Mouse (Mus musculus) granulocyte monocyte progenitor cell, adult 5-6 weeks (primary cell): ENCODE measurements around the gene M1ap. TPM values are rescaled to one million over a fixed set of nuclear protein-coding genes. Genes with fewer than 3 reads are reported as not detected.

Source experiments
- ATAC-seq: replicated peaks from 2 replicates; pipeline ENCODE4 v1.8.0; 2016; ENCODE audit warnings: mild to moderate bottlenecking, moderate TSS enrichment, inconsistent platforms; ENCODE audit not compliant: poor library complexity, severe bottlenecking
- total RNA-seq, 2 experiments: library from RNA; stranded (forward) in 1 of 2; stranded (reverse) in 1 of 2; fragments of 200-712, 200-1000 nt in 1 of 2; fragments of >200 nt in 1 of 2; fragmentation: Nextera tagmentation in 1 of 2; gene quantifications; 2 replicates each; pipeline ENCODE4 v1.2.3; 2014 to 2017

The M1ap gene
- total RNA-seq (2014; fragmentation: Nextera tagmentation) (2.2 TPM in 1 of 2 replicates, not detected in the other), total RNA-seq (2017) (2.7 and 6.3 TPM in 2 replicates)

DNA sequence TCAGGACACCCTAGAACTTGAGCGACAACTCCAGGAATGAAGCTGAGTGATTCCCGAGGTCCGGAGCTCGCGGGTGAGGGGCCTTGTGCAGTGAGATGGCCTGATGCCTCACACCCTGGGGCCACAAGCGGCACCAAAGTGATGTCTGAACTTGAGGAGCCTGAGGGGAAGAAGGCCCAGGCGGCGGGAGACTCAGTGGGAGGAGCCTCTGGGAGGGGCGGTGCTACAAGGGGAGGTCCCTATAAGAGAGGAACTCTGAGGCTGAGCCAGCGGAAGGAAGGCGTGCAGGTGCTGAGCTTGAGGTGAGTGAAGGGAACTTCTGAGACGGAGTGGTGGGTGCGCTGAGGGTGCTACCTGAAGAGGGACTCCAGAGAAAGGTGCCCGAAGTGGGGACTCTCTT lies at the start of gene M1ap:
Gene M1ap, plus strand, starts transcription at position 252 of the 400 bp plus-strand sequence.
- ATAC-seq, result no peak

- ATAC-seq, result 0 out of 2 replicates have a peak, but pooled peaks have one; percentile 21
Measured at GRCm38 (mm10) chr6:82897311-82897710, 49.4 kb upstream of the M1ap start.

DNA sequence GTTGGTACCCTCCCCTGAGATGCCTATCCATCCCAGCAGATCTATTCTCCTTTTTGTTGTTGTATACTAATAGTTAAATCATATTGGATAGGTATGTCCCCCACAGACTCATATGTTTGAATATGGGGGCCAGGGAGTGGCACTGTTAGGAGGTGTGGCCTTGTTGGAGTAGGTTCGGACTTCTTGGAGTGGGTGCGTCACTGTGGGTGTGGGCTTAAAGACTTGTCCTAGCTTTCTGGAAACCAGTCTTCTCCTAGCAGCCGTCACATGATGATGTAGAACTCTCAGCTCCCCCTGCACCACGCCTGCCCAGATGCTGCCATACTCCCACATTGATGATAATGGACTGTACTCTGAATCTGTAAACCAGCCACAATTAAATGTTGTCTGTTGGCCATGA lies 48.5 kb upstream of the M1ap start:
- ATAC-seq, result no peak

GRCm38 (mm10) chr6:82898745-82899144 lies 48.0 kb upstream of the M1ap start:
- no peak for ATAC-seq

DNA sequence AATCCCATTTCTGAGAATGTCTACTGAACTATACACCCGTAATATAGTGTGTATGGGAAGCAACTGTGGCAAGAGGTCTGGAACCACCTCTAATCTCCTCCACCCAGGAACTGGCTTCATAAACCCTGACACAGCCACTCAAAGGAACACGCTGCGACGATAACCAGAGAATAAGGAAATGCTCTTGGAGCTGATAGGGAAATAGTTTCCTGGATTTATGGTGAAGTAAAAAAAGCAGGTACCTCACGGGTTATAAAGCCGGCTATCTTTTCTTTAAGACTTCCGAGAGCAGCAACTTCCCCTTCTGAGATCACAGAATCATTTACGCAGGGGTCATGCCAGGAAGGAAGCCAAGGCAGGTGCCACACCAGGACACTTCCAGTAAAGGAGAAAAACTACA lies 44.1 kb upstream of the M1ap start:
- ATAC-seq, result peak; percentile 90

GRCm38 (mm10) chr6:82906985-82907384 lies 39.7 kb upstream of the M1ap start:
- no peak for ATAC-seq

GRCm38 (mm10) chr6:82908034-82908433 lies 38.7 kb upstream of the M1ap start:
- no peak for ATAC-seq

DNA sequence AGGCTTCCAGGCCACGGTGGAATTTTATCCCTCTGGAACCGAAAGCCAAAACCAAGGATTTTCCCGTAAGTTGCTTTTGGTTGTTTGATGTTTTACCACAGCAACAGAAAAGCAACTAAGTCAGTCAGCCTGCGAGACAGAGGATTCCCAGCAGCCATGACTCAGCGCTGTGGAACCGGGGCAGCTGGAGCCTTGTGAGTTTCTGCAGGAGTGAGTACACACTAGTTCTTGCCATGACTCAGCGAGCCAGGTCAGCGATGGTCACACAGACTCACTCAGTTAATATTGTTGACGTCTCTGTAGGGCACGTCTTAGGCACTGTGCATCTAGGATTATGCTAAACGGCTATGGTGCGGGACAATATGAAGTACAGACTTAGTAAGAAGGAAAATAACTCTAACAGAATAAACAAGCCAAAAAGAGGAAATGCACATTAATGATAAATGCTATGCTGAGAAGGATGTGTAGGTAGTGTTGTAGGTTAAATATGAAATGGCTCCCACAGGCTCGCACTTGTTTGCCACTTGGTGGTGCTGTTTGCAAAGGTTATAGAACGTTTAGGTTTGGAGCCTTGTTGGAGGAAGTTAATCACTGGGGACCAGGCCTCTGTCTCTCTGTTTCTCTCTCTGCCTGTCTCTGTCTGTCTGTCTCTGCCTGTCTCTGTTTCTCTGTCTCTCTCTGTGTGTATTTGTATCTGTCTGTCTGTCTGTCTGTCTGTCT lies 37.4 kb upstream of the M1ap start:
- peak; percentile 65 for ATAC-seq

DNA sequence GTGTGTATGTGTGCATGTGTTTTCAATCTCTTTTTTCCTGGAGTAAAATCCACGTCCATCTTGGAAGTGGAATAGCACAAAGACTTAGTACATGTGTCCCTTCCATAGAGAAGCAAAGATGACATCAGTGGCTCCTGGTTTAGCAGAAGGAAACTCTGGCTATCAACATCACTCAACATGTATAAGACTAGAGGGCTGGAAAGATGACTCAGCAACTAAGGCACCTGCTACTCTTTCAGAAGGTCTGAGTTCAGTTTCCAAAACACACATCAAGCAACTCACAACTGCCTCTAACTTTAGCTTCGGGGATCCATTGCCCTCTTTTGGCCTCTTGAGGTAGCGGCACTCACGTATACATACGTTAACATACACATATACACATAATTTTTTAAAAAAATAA lies 35.4 kb upstream of the M1ap start:
- ATAC-seq, result no peak

DNA sequence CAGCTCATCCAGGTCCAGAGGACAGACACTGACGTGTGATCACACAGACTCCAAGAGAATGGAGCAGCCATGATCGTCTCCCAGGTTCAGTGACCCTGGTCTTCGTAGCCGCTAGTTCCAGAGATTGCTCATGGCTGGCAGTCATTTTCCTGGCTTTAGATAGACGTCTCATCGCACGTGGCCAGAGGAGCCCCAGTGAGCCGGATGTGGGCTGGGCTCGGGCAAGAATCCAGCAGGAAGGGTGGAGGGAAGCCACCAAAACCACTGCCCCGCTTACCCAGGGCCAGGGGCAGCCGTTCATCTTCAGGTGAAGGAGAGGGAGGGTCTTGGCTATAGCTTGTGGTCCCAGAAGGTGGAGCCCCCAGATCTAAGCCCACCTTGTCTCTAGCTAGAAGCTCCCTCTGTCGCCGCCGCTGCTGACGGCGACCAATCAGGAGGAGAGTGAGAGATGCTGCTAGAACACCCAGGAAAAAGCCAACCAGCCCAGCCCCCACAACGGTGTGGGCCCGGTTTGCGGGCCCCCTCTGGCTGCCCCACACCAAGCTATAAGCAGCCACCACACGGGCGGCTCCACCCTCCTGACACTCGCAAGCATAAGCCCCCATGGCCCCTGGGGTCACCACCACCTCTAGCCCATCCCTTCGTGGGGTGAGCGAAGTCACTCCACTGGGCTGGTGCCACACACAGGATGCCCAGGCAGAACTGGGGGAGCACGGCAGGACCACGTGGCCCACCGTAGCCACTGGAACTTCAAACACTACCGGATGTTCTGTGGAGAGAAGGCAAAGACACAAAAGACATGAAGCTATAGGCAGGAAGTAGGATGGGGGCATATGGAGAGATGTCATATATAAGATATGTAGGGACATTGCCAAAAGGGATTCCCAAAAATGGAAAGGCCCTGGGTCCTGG lies 33.1 kb upstream of the M1ap start:
- ATAC-seq, result peak; percentile 64

DNA sequence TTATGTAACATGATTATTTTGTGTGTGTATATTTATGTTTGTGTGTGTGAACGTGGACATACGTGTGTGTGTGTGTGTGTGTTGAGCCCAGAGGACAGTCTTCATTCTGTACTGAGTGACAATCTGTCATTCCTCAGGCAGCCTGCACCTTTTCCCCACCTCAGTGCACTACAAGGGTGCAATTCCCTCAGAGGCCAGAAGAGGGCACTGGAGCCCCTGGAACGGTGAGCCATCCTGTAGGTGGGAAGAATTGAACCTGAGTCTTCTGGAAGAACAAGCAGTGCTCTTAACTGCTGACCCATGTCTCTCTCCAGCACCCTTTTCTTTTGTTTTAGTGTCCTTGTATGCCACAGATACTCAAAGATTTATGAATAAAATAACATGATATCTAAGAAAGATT lies 30.8 kb upstream of the M1ap start:
- ATAC-seq, result peak; percentile 55

GRCm38 (mm10) chr6:82916459-82916858 lies 30.2 kb upstream of the M1ap start:
- no peak for ATAC-seq

- no peak for ATAC-seq
Measured at GRCm38 (mm10) chr6:82917076-82917777, 29.5 kb upstream of the M1ap start.

DNA sequence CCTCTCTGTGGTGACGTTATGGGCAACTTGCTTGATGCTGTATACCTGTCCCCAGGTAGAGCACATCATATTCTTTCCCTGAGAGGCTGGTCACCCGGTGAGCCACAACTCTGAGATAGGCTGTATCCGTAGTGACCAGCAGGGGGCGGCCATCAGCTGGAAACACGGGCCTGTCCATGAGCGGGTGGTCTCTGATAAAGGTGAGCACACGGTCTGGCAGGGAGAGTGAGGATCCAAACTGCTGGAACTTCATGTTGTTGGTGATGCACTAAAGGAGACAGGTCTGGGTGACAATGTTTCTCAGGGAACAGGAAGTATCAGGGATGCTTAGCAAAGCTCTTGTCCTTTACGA lies 28.9 kb upstream of the M1ap start:
- ATAC-seq, result peak; percentile 34

GRCm38 (mm10) chr6:82918371-82918770 lies 28.3 kb upstream of the M1ap start:
- no peak for ATAC-seq

GRCm38 (mm10) chr6:82919520-82919919 lies 27.2 kb upstream of the M1ap start:
- 0 out of 2 replicates have a peak, but pooled peaks have one; percentile 2 for ATAC-seq

GRCm38 (mm10) chr6:82921426-82922224 lies 25.1 kb upstream of the M1ap start:
- no peak for ATAC-seq

GRCm38 (mm10) chr6:82925005-82925404 lies 21.7 kb upstream of the M1ap start:
- no peak for ATAC-seq

DNA sequence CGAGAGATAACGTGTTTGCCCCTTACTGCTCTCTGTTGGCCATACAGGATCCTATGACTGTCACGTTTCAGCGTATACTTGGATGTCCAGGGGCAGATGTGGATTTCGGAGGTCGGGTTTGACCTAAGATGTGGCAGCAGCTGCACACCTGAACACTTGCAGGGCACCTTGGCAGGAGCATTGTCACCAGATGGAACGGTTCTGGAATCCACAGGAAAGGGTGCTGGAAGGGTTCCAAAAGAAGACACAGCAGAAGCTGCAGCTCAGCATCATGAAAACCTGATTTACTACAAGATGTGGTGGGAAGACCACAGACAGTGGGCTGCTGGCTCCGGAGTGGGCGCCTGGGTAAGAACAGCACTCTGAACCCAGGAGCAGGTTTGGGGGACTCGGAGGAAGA lies 20.6 kb upstream of the M1ap start:
- ATAC-seq, result no peak

DNA sequence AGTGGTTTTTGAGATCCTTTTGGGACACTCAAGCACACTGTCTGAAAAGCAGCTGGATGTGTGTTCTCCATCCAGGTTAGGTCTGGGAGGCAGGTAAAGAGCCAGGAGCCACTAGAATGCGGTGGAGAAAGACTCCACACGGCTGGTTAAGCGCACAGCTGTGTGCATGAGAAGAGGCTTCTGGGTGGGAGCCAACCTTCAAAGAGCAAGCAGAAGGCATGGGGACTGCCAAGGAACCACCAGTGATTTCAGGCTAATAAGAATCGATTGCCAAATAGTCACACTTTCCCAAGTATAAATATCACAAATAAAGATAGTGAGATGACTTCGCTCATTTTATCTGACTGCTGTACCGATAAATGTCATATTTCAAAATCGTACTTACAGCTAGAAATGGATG lies 20.2 kb upstream of the M1ap start:
- no peak for ATAC-seq
